Mouse (Mus musculus): ENCODE results near the gene Hivep1. TPM values are rescaled to one million over a fixed set of nuclear protein-coding genes. Genes with fewer than 3 reads are reported as not detected.

Hivep1 gene
- total RNA-seq, 1 experiment: 8.1 TPM

GRCm38 (mm10) chr13:42053656-42054055 is 1.8 kb downstream of the Hivep1 start:
- TF ChIP-seq MAFK (IDR thresholded peaks at IDR 0.05; ENCODE audit: insufficient read depth, low read depth, low read length): peak; percentile 73; the same call in 1 of the 2 replicates
- no peak for TF ChIP-seq CHD2 (IDR thresholded peaks at IDR 0.05; ENCODE audit: low read depth, low read length)
- H3K9me3 ChIP-seq (ENCODE audit: control insufficient read depth, insufficient read depth, low read depth, low read length): no peaks in the 10 kb centered on the region
- no peak for DNase-seq (ENCODE audit: low read depth, low spot score)
- H3K36me3 ChIP-seq (ENCODE audit: control insufficient read depth, insufficient read depth, low read length, poor library complexity, severe bottlenecking): no peaks in the 10 kb centered on the region
- no peak overlapping the region for H3K9ac ChIP-seq (ENCODE audit: insufficient read depth, low read depth, low read length, poor library complexity, severe bottlenecking)
- peaks cover 0 to 2% of the 10 kb centered on the region in 2 experiments; a peak in 1 of 4 replicates for H3K4me1 ChIP-seq (ENCODE audit: control insufficient read depth in 2 of 2, insufficient read depth in 2 of 2, low read length in 2 of 2, poor library complexity in 1 of 2)
- in situ Hi-C loops (cut with MboI; ENCODE audit: low sequenced_read_pairs in 2 of 2, unreplicated experiment in 2 of 2): no loop called here
- peak overlapping the region; percentile 55 to 88; a peak in 3 of 4 replicates for H3K4me3 ChIP-seq (ENCODE audit: insufficient read depth in 1 of 2, low read depth in 1 of 2, low read length in 2 of 2, poor library complexity in 1 of 2, severe bottlenecking in 1 of 2)
- H3K27ac ChIP-seq (ENCODE audit: insufficient read depth, low read depth, low read length, poor library complexity, severe bottlenecking): no peak overlapping the region

GRCm38 (mm10) chr13:42054138-42054537 is 2.3 kb downstream of the Hivep1 start:
- H3K27ac ChIP-seq (ENCODE audit: insufficient read depth, low read depth, low read length, poor library complexity, severe bottlenecking): no peak overlapping the region
- H3K36me3 ChIP-seq (ENCODE audit: control insufficient read depth, insufficient read depth, low read length, poor library complexity, severe bottlenecking): no peaks in the 10 kb centered on the region
- no peak for DNase-seq (ENCODE audit: low read depth, low spot score)
- no peak overlapping the region for H3K4me3 ChIP-seq (ENCODE audit: insufficient read depth in 1 of 2, low read depth in 1 of 2, low read length in 2 of 2, poor library complexity in 1 of 2, severe bottlenecking in 1 of 2)
- H3K9ac ChIP-seq (ENCODE audit: insufficient read depth, low read depth, low read length, poor library complexity, severe bottlenecking): no peak overlapping the region
- H3K9me3 ChIP-seq (ENCODE audit: control insufficient read depth, insufficient read depth, low read depth, low read length): no peaks in the 10 kb centered on the region
- in situ Hi-C loops (cut with MboI; ENCODE audit: low sequenced_read_pairs in 2 of 2, unreplicated experiment in 2 of 2): no loop called here
- no peak for TF ChIP-seq HCFC1 (IDR thresholded peaks at IDR 0.05; ENCODE audit: borderline replicate concordance, insufficient read depth, low read length)
- TF ChIP-seq ZC3H11A (IDR thresholded peaks at IDR 0.05; ENCODE audit: borderline replicate concordance, low read depth, low read length): no peak
- TF ChIP-seq ZNF384 (IDR thresholded peaks at IDR 0.05; ENCODE audit: low read depth, low read length): no peak
- no peak for TF ChIP-seq CHD2 (IDR thresholded peaks at IDR 0.05; ENCODE audit: low read depth, low read length)
- no peak for TF ChIP-seq MAFK (IDR thresholded peaks at IDR 0.05; ENCODE audit: insufficient read depth, low read depth, low read length)
- H3K4me1 ChIP-seq (ENCODE audit: control insufficient read depth in 2 of 2, insufficient read depth in 2 of 2, low read length in 2 of 2, poor library complexity in 1 of 2): peaks cover 0 to 2% of the 10 kb centered on the region in 2 experiments; a peak in 1 of 4 replicates

DNA sequence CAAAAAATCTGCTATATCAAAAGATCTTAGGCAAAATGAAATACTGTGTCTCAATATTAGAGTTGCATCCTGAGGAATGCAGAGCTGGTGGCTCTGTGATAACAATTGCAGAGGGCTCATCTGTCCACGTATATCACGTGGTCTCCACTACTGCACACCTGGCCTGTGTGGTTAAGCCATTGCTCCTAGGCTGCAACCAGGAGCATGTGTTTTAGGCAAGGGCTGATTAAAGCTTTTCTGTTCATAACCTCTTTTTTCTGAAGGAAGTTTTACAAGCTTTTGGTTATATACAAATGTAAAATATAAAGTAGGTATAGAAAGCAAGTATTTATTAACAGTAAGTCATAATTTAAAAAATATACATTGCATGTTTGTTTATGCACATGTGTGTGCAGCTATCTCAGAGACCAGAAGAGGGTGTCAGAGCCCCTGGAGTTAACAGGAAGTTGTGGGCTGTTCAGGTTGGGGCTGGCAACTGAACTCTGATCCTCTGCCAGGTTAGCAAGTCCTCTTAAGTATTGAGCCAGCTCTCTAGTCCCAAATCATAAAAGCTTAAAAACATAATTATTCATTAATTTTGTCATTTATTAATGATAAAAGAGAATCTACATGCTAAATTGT is 5.0 kb downstream of the Hivep1 start:
- H3K9me3 ChIP-seq (ENCODE audit: control insufficient read depth, insufficient read depth, low read depth, low read length): no peaks in the 10 kb centered on the region

DNA sequence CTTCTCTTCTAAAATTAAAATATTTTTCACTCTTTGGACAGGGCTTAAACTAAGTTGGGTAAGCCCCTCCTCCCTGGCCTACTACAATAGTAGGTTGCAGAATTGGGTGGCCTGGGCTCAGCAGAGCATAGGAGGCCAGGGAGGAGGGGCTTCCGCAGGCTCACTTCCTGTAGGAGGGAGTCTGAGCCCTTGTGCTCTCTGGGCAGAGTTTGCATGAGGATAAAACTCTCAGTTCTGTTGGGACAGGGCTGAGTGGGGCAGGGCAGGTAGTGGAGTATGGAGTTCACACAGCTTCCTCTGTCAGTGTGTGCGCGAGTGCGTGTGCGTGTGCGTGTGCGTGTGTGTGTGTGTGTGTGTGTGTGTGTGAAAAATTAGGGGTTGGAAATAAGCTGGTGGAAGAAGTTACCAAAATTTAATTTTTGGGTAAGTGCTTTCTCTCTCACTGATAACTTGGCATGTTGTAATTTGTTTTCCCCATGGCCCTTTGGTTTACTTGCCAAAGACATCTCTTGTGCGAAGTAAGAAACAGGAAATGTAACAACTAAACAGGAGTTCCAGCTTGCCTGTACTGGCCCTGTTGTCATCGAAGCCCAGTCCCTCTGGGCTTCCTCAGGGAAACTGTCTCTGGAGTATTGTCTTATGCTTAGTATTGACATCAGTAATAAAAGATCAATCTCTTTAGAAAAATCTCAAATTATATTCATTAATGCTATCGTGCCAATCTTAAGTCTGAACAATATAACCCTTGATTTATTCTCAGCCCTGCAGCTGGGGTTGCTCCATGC is 9.2 kb downstream of the Hivep1 start:
- Histone ChIP-seq H3K9ac (ENCODE audit: insufficient read depth, low read depth, low read length, poor library complexity, severe bottlenecking) (no peak overlapping the region), H3K4me3 (ENCODE audit: insufficient read depth in 1 of 2, low read depth in 1 of 2, low read length in 2 of 2, poor library complexity in 1 of 2, severe bottlenecking in 1 of 2) (no peak overlapping the region), H3K4me1 (ENCODE audit: control insufficient read depth in 2 of 2, insufficient read depth in 2 of 2, low read length in 2 of 2, poor library complexity in 1 of 2) (peaks cover 0 to 2% of the 10 kb centered on the region in 2 experiments; a peak in 1 of 4 replicates), H3K9me3 (ENCODE audit: control insufficient read depth, insufficient read depth, low read depth, low read length) (no peaks in the 10 kb centered on the region), H3K36me3 (ENCODE audit: control insufficient read depth, insufficient read depth, low read length, poor library complexity, severe bottlenecking) (peaks cover 8% of the 10 kb centered on the region; the same call in 1 of the 2 replicates), H3K27ac (ENCODE audit: insufficient read depth, low read depth, low read length, poor library complexity, severe bottlenecking) (no peak overlapping the region)
- in situ Hi-C loops (cut with MboI; ENCODE audit: low sequenced_read_pairs in 2 of 2, unreplicated experiment in 2 of 2): no loop called here
- DNase-seq (ENCODE audit: low read depth, low spot score): no peak
- TF ChIP-seq ZC3H11A (IDR thresholded peaks at IDR 0.05; ENCODE audit: borderline replicate concordance, low read depth, low read length): no peak
- TF ChIP-seq MAFK (IDR thresholded peaks at IDR 0.05; ENCODE audit: insufficient read depth, low read depth, low read length): no peak
- no peak for TF ChIP-seq ZNF384 (IDR thresholded peaks at IDR 0.05; ENCODE audit: low read depth, low read length)
- TF ChIP-seq HCFC1 (IDR thresholded peaks at IDR 0.05; ENCODE audit: borderline replicate concordance, insufficient read depth, low read length): no peak
- no peak for TF ChIP-seq CHD2 (IDR thresholded peaks at IDR 0.05; ENCODE audit: low read depth, low read length)

More for the DNA sequence above, 5.0 kb downstream of the Hivep1 start:
- Histone ChIP-seq H3K4me1 (ENCODE audit: control insufficient read depth in 2 of 2, insufficient read depth in 2 of 2, low read length in 2 of 2, poor library complexity in 1 of 2) (peaks cover 2% of the 10 kb centered on the region in 2 experiments; a peak in 2 of 4 replicates), H3K4me3 (ENCODE audit: insufficient read depth in 1 of 2, low read depth in 1 of 2, low read length in 2 of 2, poor library complexity in 1 of 2, severe bottlenecking in 1 of 2) (no peak overlapping the region), H3K9ac (ENCODE audit: insufficient read depth, low read depth, low read length, poor library complexity, severe bottlenecking) (no peak overlapping the region), H3K27ac (ENCODE audit: insufficient read depth, low read depth, low read length, poor library complexity, severe bottlenecking) (no peak overlapping the region), H3K36me3 (ENCODE audit: control insufficient read depth, insufficient read depth, low read length, poor library complexity, severe bottlenecking) (peaks cover 6% of the 10 kb centered on the region; the same call in 1 of the 2 replicates)
- TF ChIP-seq HCFC1 (IDR thresholded peaks at IDR 0.05; ENCODE audit: borderline replicate concordance, insufficient read depth, low read length) (no peak), ZC3H11A (IDR thresholded peaks at IDR 0.05; ENCODE audit: borderline replicate concordance, low read depth, low read length) (no peak), MAFK (IDR thresholded peaks at IDR 0.05; ENCODE audit: insufficient read depth, low read depth, low read length) (no peak), CHD2 (IDR thresholded peaks at IDR 0.05; ENCODE audit: low read depth, low read length) (no peak), ZNF384 (IDR thresholded peaks at IDR 0.05; ENCODE audit: low read depth, low read length) (no peak)
- no peak for DNase-seq (ENCODE audit: low read depth, low spot score)
- in situ Hi-C loops (cut with MboI; ENCODE audit: low sequenced_read_pairs in 2 of 2, unreplicated experiment in 2 of 2): no loop called here

All from ES-E14 (cell line).